Mouse (Mus musculus) MEL (cell line): ENCODE measurements around the gene Col25a1. TPM values are rescaled to one million over a fixed set of nuclear protein-coding genes. Genes with fewer than 3 reads are reported as not detected.

Source experiments
- DNase-seq: peaks from one replicate; pipeline ENCODE4 v3.0.0; 2011; ENCODE audit warnings: low read depth, low spot score
- H3K27ac ChIP-seq: 2 replicates; pipeline ENCODE4 v1.5.1; 2012; ENCODE audit warnings: low read depth, mild to moderate bottlenecking, control low read depth, low read length, moderate library complexity; ENCODE audit not compliant: control insufficient read depth
- H3K27me3 ChIP-seq, 2 experiments: fragments of 150-350 bp in 1 of 2; sonication (generic) in 1 of 2; 2 replicates each; pipeline ENCODE4 v1.6.1; 2012; ENCODE audit warnings: low read length in 2 of 2, mild to moderate bottlenecking in 2 of 2, improper control_type of control experiment in 1 of 2, moderate library complexity in 1 of 2; ENCODE audit not compliant: insufficient read depth in 2 of 2, control insufficient read depth in 1 of 2
- H3K36me3 ChIP-seq, 2 experiments: 2 replicates each; pipeline ENCODE4 v1.6.1; 2012 to 2014; ENCODE audit warnings: low read length in 2 of 2, improper control_type of control experiment in 1 of 2, inconsistent platforms in 1 of 2, mild to moderate bottlenecking in 1 of 2; ENCODE audit not compliant: insufficient read depth in 2 of 2, control insufficient read depth in 1 of 2
- H3K4me1 ChIP-seq, 2 experiments: fragments of 150-350 bp in 1 of 2; sonication (generic) in 1 of 2; 2 replicates each; pipeline ENCODE4 v1.6.1; 2012; ENCODE audit warnings: low read length in 2 of 2, improper control_type of control experiment in 1 of 2, mild to moderate bottlenecking in 1 of 2; ENCODE audit not compliant: insufficient read depth in 2 of 2, control insufficient read depth in 1 of 2
- H3K4me3 ChIP-seq, 2 experiments: fragments of 150-350 bp in 1 of 2; sonication (generic) in 1 of 2; 2 replicates each; pipeline ENCODE4 v1.5.1; 2012; ENCODE audit warnings: low read depth in 2 of 2, low read length in 2 of 2, mild to moderate bottlenecking in 2 of 2, moderate library complexity in 2 of 2, control low read depth in 1 of 2, improper control_type of control experiment in 1 of 2; ENCODE audit not compliant: control insufficient read depth in 1 of 2, insufficient read depth in 1 of 2
- H3K79me2 ChIP-seq: 2 replicates; pipeline ENCODE4 v1.6.1; 2012; ENCODE audit warnings: mild to moderate bottlenecking, low read length, moderate library complexity; ENCODE audit not compliant: control insufficient read depth, poor library complexity, insufficient read depth
- H3K9ac ChIP-seq: 2 replicates; pipeline ENCODE4 v1.6.1; 2012; ENCODE audit warnings: low read depth, mild to moderate bottlenecking, control low read depth, low read length, moderate library complexity; ENCODE audit not compliant: control insufficient read depth, poor library complexity, severe bottlenecking
- H3K9me3 ChIP-seq: fragments of 150-350 bp; sonication (generic); replicated peaks from 2 replicates; pipeline ENCODE4 v1.6.1; 2012; ENCODE audit warnings: mild to moderate bottlenecking, low read length, improper control_type of control experiment, moderate library complexity; ENCODE audit not compliant: insufficient read depth
- CHD1 ChIP-seq: IDR thresholded peaks from 2 replicates; pipeline ENCODE4 v1.6.1; 2012; ENCODE audit warnings: low read depth, mild to moderate bottlenecking, inconsistent platforms, low read length, improper control_type of control experiment
- CTCF ChIP-seq, 3 experiments: IDR thresholded peaks in 2 of 3; conservative IDR thresholded peaks in 1 of 3; 2 replicates each; pipeline ENCODE4 v1.5.1; 2011 to 2012; ENCODE audit warnings: low read length in 3 of 3, low read depth in 2 of 3, mild to moderate bottlenecking in 2 of 3, improper control_type of control experiment in 1 of 3, inconsistent platforms in 1 of 3, mixed read lengths in 1 of 3, moderate library complexity in 1 of 3; ENCODE audit not compliant: control insufficient read depth in 1 of 3, insufficient read depth in 1 of 3, poor library complexity in 1 of 3, severe bottlenecking in 1 of 3
- E2F4 ChIP-seq: IDR thresholded peaks from 2 replicates; pipeline ENCODE4 v1.6.1; 2011; ENCODE audit warnings: low read depth, low read length, improper control_type of control experiment, borderline replicate concordance
- EP300 ChIP-seq, 2 experiments: IDR thresholded peaks; 2 replicates each; pipeline ENCODE4 v1.6.1; 2011; ENCODE audit warnings: improper control_type of control experiment in 2 of 2, low read length in 2 of 2, low read depth in 1 of 2, mild to moderate bottlenecking in 1 of 2
- ETS1 ChIP-seq: IDR thresholded peaks from 2 replicates; pipeline ENCODE4 v1.6.1; 2012; ENCODE audit warnings: low read depth, mild to moderate bottlenecking, inconsistent platforms, low read length, improper control_type of control experiment, moderate library complexity
- HCFC1 ChIP-seq: IDR thresholded peaks from 2 replicates; pipeline ENCODE4 v1.6.1; 2012; ENCODE audit warnings: low read depth, mild to moderate bottlenecking, inconsistent platforms, low read length, improper control_type of control experiment, moderate library complexity
- JUND ChIP-seq: IDR thresholded peaks from 2 replicates; pipeline ENCODE4 v1.6.1; 2011; ENCODE audit warnings: low read depth, mild to moderate bottlenecking, improper control_type of control experiment, low read length
- MAFK ChIP-seq: IDR thresholded peaks from 2 replicates; pipeline ENCODE4 v1.6.1; 2011; ENCODE audit warnings: low read depth, mild to moderate bottlenecking, low read length, improper control_type of control experiment, borderline replicate concordance
- MAX ChIP-seq: IDR thresholded peaks from 2 replicates; pipeline ENCODE4 v1.6.1; 2011; ENCODE audit warnings: low read length, improper control_type of control experiment
- MAZ ChIP-seq: IDR thresholded peaks from 2 replicates; pipeline ENCODE4 v1.6.1; 2012; ENCODE audit warnings: low read depth, mild to moderate bottlenecking, inconsistent platforms, low read length, improper control_type of control experiment
- NELFE ChIP-seq: IDR thresholded peaks from 2 replicates; pipeline ENCODE4 v1.6.1; 2011; ENCODE audit warnings: low read depth, low read length, improper control_type of control experiment
- POLR2AphosphoS5 ChIP-seq: IDR thresholded peaks from 2 replicates; pipeline ENCODE4 v1.6.1; 2012; ENCODE audit warnings: low read depth, borderline replicate concordance, mild to moderate bottlenecking, inconsistent platforms, low read length, moderate library complexity, mixed read lengths
- SMC3 ChIP-seq: IDR thresholded peaks from 2 replicates; pipeline ENCODE4 v1.6.1; 2011; ENCODE audit warnings: low read depth, low read length, improper control_type of control experiment
- USF1 ChIP-seq: IDR thresholded peaks from 2 replicates; pipeline ENCODE4 v1.6.1; 2014; ENCODE audit warnings: low read depth, mild to moderate bottlenecking, inconsistent platforms, low read length, improper control_type of control experiment, moderate library complexity
- ZNF384 ChIP-seq: IDR thresholded peaks from 2 replicates; pipeline ENCODE4 v1.6.1; 2012; ENCODE audit warnings: low read depth, mild to moderate bottlenecking, inconsistent platforms, low read length, improper control_type of control experiment
- polyA plus RNA-seq, 2 experiments: library from polyadenylated mRNA; stranded (reverse) in 1 of 2; unstranded in 1 of 2; fragments of >175 nt in 1 of 2; fragments of >200 nt in 1 of 2; gene quantifications; 2 replicates each; pipeline versions ENCODE4 v1.2.1 to v1.2.4; 2012; ENCODE audit warnings: low replicate concordance in 2 of 2, low read depth in 1 of 2; ENCODE audit not compliant: insufficient read length in 2 of 2, insufficient read depth in 1 of 2, missing spikeins in 1 of 2
- total RNA-seq: library from RNA; depleted of rRNA; stranded (reverse); fragments of 300-350 nt; gene quantifications from 2 replicates; pipeline ENCODE4 v1.2.3, GENCODE M21; 2012

The Col25a1 gene
- total and polyA plus RNA-seq, 3 experiments, result not detected

DNA sequence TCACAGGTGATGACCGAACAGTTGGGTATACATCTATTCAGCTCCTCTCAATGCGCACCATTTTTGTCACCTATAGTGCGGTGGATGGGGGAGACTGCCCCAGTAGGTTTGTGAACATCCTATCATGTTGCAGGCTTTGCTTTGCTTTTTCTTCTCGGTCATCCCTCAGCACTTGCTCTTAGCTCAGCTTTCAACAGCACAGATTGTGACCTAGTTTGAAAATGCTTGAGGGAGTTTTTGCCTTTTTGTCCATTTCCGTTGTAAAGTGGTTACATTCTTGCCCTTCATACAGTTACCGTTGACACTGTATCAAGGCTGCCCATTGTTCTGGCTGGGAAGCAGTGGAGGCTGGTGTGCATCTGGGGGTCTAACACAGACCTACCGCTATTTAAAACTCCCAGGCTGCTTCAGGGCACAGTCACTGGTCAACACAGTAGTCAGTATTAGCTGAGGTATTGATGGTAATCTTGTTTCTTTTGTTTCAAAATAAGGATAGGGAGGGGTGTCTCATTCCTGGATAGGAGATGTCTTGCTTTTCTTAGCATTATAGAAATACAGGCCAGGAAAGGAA lies 231.6 kb downstream of the Col25a1 start:
- H3K4me1 ChIP-seq, result no peaks in the 10 kb centered on the region
- TF ChIP-seq NELFE (no peak), USF1 (no peak), ETS1 (no peak), JUND (no peak), HCFC1 (no peak), MAFK (no peak), SMC3 (no peak), ZNF384 (no peak), POLR2AphosphoS5 (no peak), EP300 (IDR thresholded peaks at IDR 0.05; ENCODE audit: low read depth in 1 of 2, low read length in 2 of 2) (no peak)
- no peaks in the 10 kb centered on the region for H3K27me3 ChIP-seq
- no peak for DNase-seq
- H3K9me3 ChIP-seq, result no peaks in the 10 kb centered on the region
- no peaks in the 10 kb centered on the region for H3K79me2 ChIP-seq
- no peak overlapping the region for H3K27ac ChIP-seq
- H3K9ac ChIP-seq, result no peak overlapping the region
- no peak overlapping the region for H3K4me3 ChIP-seq
- no peaks in the 10 kb centered on the region for H3K36me3 ChIP-seq

DNA sequence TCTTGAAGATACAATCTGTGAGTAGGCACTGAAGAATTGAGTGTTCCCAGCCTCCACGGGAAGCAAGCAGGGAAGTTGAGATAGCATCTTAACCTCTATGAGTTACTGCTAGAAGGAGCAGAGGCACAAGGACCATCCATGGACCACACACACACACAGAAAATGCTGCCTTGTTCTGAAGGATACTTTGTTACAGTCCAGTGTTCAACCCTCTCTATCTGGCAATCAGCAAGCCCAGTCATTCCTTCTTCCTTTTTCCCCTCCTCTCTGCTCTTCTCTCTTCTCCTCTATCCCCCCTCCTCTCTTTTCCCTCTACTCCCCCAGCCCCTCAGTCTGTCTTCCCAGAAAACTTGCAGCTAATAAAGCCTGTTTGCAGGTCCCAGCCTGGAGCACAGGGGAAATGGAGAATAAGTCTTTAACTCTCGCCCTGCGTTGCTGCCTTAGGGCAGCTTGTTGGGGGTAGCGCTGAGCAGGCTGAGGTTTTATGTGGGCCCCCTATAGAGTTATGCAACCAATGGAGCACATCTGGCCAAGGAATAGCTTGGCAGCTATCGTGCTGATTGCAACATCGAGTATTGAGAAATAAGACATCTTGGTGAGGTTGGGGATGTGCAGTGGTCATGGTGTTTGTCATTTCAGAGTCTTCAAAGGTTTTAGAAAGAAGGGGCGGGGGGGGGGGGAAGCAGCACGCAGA lies 235.8 kb downstream of the Col25a1 start:
- no peaks in the 10 kb centered on the region for H3K36me3 ChIP-seq
- TF ChIP-seq USF1, result no peak
- TF ChIP-seq MAX, result no peak
- TF ChIP-seq MAZ, result no peak
- no peak for TF ChIP-seq CHD1
- TF ChIP-seq CTCF (IDR thresholded peaks at IDR 0.05 in 2 of 3, conservative IDR thresholded peaks at IDR 0.05 in 1 of 3; ENCODE audit: control insufficient read depth in 1 of 3, insufficient read depth in 1 of 3, low read depth in 2 of 3, low read length in 3 of 3, poor library complexity in 1 of 3, severe bottlenecking in 1 of 3), result no peak
- no peak for TF ChIP-seq E2F4
- no peaks in the 10 kb centered on the region for H3K4me1 ChIP-seq
- no peaks in the 10 kb centered on the region for H3K27me3 ChIP-seq
- H3K9me3 ChIP-seq, result no peaks in the 10 kb centered on the region
- no peak for DNase-seq
- no peak overlapping the region for H3K27ac ChIP-seq
- no peak overlapping the region for H3K4me3 ChIP-seq
- H3K79me2 ChIP-seq, result no peaks in the 10 kb centered on the region
- no peak overlapping the region for H3K9ac ChIP-seq
